9 mouse cellular contexts compared by ENCODE assay signal in the genomic region with DNA sequence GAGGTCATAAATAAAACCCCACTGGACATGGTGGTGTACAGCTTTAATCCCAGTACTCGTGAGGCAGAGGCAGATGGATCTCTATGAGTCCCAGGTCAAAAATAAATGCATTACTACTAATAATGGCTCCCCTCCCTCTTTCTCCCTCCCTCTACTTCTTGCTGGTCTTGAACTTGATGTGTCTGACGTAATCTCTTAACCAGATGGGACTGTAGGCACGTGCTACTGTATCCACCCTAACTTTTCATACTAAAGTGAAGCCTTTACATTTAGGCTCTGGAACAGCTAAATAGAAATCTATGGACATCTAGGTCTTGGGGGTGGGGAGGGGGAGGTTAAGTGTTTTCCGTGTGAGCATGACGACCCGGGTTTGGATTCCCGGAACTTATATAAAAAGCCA. TPM values are rescaled to one million over a fixed set of nuclear protein-coding genes. Genes with fewer than 3 reads are reported as not detected.
A peak's percentile ranks its signal among the peaks of the same experiment; 100 is the strongest.
DNase-seq lines count a peak whose midpoint lies in the region; ATAC-seq lines count a peak whose summit lies in the region.
"Had no signal": no experiment of that assay in that cellular context is flagged by ENCODE, and none has a peak within 500 bp of the region (broad histone marks: within the 10 kb centered on the region; RNA-seq: fewer than 3 reads in every experiment).

No protein-coding gene starts in this region.

- H3K4me1 ChIP-seq in megakaryocyte, embryonic 14.5 days: peaks cover 46% of the 10 kb centered on the region
- H3K4me1 ChIP-seq in forebrain, embryonic 12.5 days: peaks cover 43% of the 10 kb centered on the region
- H3K4me1 ChIP-seq in limb, embryonic 13.5 days: peaks cover 40% of the 10 kb centered on the region
- peaks cover 12% of the 10 kb centered on the region for H3K4me1 ChIP-seq in stomach, embryonic 15.5 days

- peak overlapping the region; percentile 93 for H3K4me2 ChIP-seq in forebrain, embryonic 12.5 days
- peak overlapping the region; percentile 89 for H3K4me2 ChIP-seq in limb, embryonic 13.5 days (replicated peaks)
- H3K4me2 ChIP-seq in stomach, embryonic 15.5 days: peak overlapping the region; percentile 88

- ATAC-seq in megakaryocyte, adult 5-6 weeks (ENCODE audit: poor library complexity, severe bottlenecking): no peak
- no peak for ATAC-seq in forebrain, embryonic 12.5 days (ENCODE audit: low FRiP score)
- no peak for ATAC-seq in limb, embryonic 13.5 days (ENCODE audit: low FRiP score, low read depth)
- no peak for ATAC-seq in stomach, embryonic 15.5 days (ENCODE audit: insufficient read depth, low FRiP score, low read depth)

- H3K9me3 ChIP-seq in megakaryocyte, embryonic 14.5 days: no peaks in the 10 kb centered on the region
- H3K9me3 ChIP-seq in forebrain, embryonic 12.5 days: no peaks in the 10 kb centered on the region
- H3K9me3 ChIP-seq in limb, embryonic 13.5 days: no peaks in the 10 kb centered on the region
- no peaks in the 10 kb centered on the region for H3K9me3 ChIP-seq in stomach, embryonic 15.5 days

- no peak for DNase-seq in adrenal gland, adult 18-20 months (ENCODE audit: low spot score in 2 of 2)
- DNase-seq in adrenal gland, postnatal 25 days: no peak
- no peak for DNase-seq in ovary, adult 18-20 months (ENCODE audit: low spot score)
- DNase-seq: kidney, adult 9 months had no signal

- H3K9ac ChIP-seq in forebrain, embryonic 12.5 days: peak overlapping the region; percentile 85
- no peak overlapping the region for H3K9ac ChIP-seq in limb, embryonic 13.5 days
- no peak overlapping the region for H3K9ac ChIP-seq in stomach, embryonic 15.5 days

- peak overlapping the region; percentile 97 for H3K4me3 ChIP-seq in megakaryocyte, embryonic 14.5 days (replicated peaks)
- H3K4me3 ChIP-seq in forebrain, embryonic 12.5 days (replicated peaks): peak overlapping the region; percentile 57
- H3K4me3 ChIP-seq in limb, embryonic 13.5 days: peak overlapping the region; percentile 56
- H3K4me3 ChIP-seq in stomach, embryonic 15.5 days (replicated peaks): peak overlapping the region; percentile 57

- H3K27me3 ChIP-seq in megakaryocyte, embryonic 14.5 days (replicated peaks): no peaks in the 10 kb centered on the region
- no peaks in the 10 kb centered on the region for H3K27me3 ChIP-seq in forebrain, embryonic 12.5 days
- H3K27me3 ChIP-seq in limb, embryonic 13.5 days: no peaks in the 10 kb centered on the region
- no peaks in the 10 kb centered on the region for H3K27me3 ChIP-seq in stomach, embryonic 15.5 days (replicated peaks)

- H3K36me3 ChIP-seq in megakaryocyte, embryonic 14.5 days (replicated peaks; ENCODE audit: low read length): no peaks in the 10 kb centered on the region
- H3K36me3 ChIP-seq in forebrain, embryonic 12.5 days (replicated peaks): peaks cover 3% of the 10 kb centered on the region
- no peaks in the 10 kb centered on the region for H3K36me3 ChIP-seq in limb, embryonic 13.5 days
- H3K36me3 ChIP-seq in stomach, embryonic 15.5 days: no peaks in the 10 kb centered on the region

- 78% methylated on average over 7 of the region's 7 CpGs for WGBS in forebrain, embryonic 12.5 days
- WGBS in limb, embryonic 13.5 days: 73% methylated on average over 7 of the region's 7 CpGs
- WGBS in stomach, embryonic 15.5 days: 76% methylated on average over 7 of the region's 7 CpGs

- H3K27ac ChIP-seq in forebrain, embryonic 12.5 days: peak overlapping the region; percentile 75; the same call in 1 of the 2 replicates
- H3K27ac ChIP-seq in limb, embryonic 13.5 days: no peak overlapping the region
- H3K27ac ChIP-seq in stomach, embryonic 15.5 days: no peak overlapping the region

RNA-seq across cellular contexts. Expression of gene Cdkn1b, which starts 10.2 kb away (rescaled TPM):
- polyA plus RNA-seq in megakaryocyte, embryonic 14.5 days (2012; ENCODE audit: insufficient read depth, low replicate concordance): 15.1 and 19.6 TPM in 2 replicates
- 44.0 and 52.2 TPM in 2 replicates for total RNA-seq in megakaryocyte, adult 5-6 weeks (2015)
- 92.3 and 104 TPM in 2 replicates for total RNA-seq in megakaryocyte, adult 5-6 weeks (2017)
- polyA plus RNA-seq in forebrain, embryonic 12.5 days (2016; fragmentation: Nextera tagmentation; extraction: Ambion mirVana): 36.4 and 40.5 TPM in 2 replicates
- 20.4 and 22.3 TPM in 2 replicates for polyA plus RNA-seq in limb, embryonic 13.5 days (2015; fragmentation: Nextera tagmentation; extraction: Ambion mirVana)
- polyA plus RNA-seq in stomach, embryonic 15.5 days (2015; fragmentation: Nextera tagmentation; extraction: Ambion mirVana): 17.9 and 19.7 TPM in 2 replicates
- total RNA-seq in adrenal gland, adult 18-20 months (2021): 10 to 100 TPM; 30.6 to 33.0 TPM
- 52.2 and 89.9 TPM in 2 replicates for total RNA-seq in adrenal gland, postnatal 25 days (2021)

RNA-seq across cellular contexts. Expression of gene Gpr19, which starts 32.0 kb away (rescaled TPM):
- polyA plus RNA-seq in megakaryocyte, embryonic 14.5 days (2012; ENCODE audit: insufficient read depth, low replicate concordance): 0.62 TPM in 1 of 2 replicates, not detected in the other
- total RNA-seq in megakaryocyte, adult 5-6 weeks (2015): 7.4 and 9.8 TPM in 2 replicates
- total RNA-seq in megakaryocyte, adult 5-6 weeks (2017): 7.7 and 11.0 TPM in 2 replicates
- polyA plus RNA-seq in forebrain, embryonic 12.5 days (2016; fragmentation: Nextera tagmentation; extraction: Ambion mirVana): 38.5 and 45.6 TPM in 2 replicates
- 7.3 and 8.2 TPM in 2 replicates for polyA plus RNA-seq in limb, embryonic 13.5 days (2015; fragmentation: Nextera tagmentation; extraction: Ambion mirVana)
- 9.8 and 12.6 TPM in 2 replicates for polyA plus RNA-seq in stomach, embryonic 15.5 days (2015; fragmentation: Nextera tagmentation; extraction: Ambion mirVana)
- total RNA-seq in adrenal gland, adult 18-20 months (2021): 1 to 10 TPM; 5.3 to 6.5 TPM
- 8.9 and 11.3 TPM in 2 replicates for total RNA-seq in adrenal gland, postnatal 25 days (2021)

RNA-seq across cellular contexts. Expression of gene Apold1, which starts 51.1 kb away (rescaled TPM):
- 0.92 and 1.1 TPM in 2 replicates for polyA plus RNA-seq in megakaryocyte, embryonic 14.5 days (2012; ENCODE audit: insufficient read depth, low replicate concordance)
- total RNA-seq in megakaryocyte, adult 5-6 weeks (2015): 0.21 and 0.89 TPM in 2 replicates
- total RNA-seq in megakaryocyte, adult 5-6 weeks (2017): 0.40 and 0.49 TPM in 2 replicates
- 3.7 and 3.9 TPM in 2 replicates for polyA plus RNA-seq in forebrain, embryonic 12.5 days (2016; fragmentation: Nextera tagmentation; extraction: Ambion mirVana)
- 4.4 and 5.0 TPM in 2 replicates for polyA plus RNA-seq in limb, embryonic 13.5 days (2015; fragmentation: Nextera tagmentation; extraction: Ambion mirVana)
- 3.2 and 3.7 TPM in 2 replicates for polyA plus RNA-seq in stomach, embryonic 15.5 days (2015; fragmentation: Nextera tagmentation; extraction: Ambion mirVana)
- total RNA-seq in adrenal gland, adult 18-20 months (2021): 10 to 100 TPM in 1 of 2 experiments, 1 to 10 TPM in 1; 3.8 to 12.2 TPM
- 3.6 and 4.8 TPM in 2 replicates for total RNA-seq in adrenal gland, postnatal 25 days (2021)
